Mouse (Mus musculus): ENCODE results near the gene Gm49361. TPM values are rescaled to one million over a fixed set of nuclear protein-coding genes. Genes with fewer than 3 reads are reported as not detected.
"Not testable (repeated sequence)": the region's sequence is repeated elsewhere in the genome, so short reads cannot be mapped to it uniquely, and the experiment has no call there.

Gene Gm49361
- polyA plus RNA-seq, 1 experiment from 2014 or later, result not detected

DNA sequence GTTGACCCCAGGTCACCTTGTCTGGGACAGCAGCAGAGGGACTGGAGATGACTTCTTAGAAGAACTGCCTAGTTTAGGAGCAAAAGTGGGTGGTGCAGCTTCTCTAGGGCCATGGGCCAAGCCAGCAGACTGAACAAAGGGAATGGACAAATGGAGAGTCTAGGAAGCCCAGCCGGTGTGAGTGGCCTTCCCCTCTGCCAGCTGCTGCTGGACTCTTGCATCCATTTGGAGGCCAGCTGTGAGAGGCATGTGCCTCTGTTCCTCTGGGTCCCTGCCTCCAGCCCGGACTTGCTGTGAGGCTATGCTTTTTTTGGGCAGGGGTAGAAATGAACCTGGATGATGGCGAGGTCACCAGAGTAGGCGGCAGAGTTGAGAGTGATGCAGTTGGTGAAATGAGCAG lies 12.3 kb upstream of the Gm49361 start, which contains the start of gene Lats2:
TSS of gene Lats2 (minus strand) at position 152 of the 400 bp plus-strand sequence.
- 88% methylated on average over 4 of the region's 4 CpGs for WGBS
- DNase-seq (ENCODE audit: low spot score) (no peak), ATAC-seq (no peak)
- Histone ChIP-seq H3K4me2 (ENCODE audit: low read length) (no peak within 1 kb of the TSS), H3K4me1 (ENCODE audit: control insufficient read depth, insufficient read depth, low read length) (peaks cover 9% of the 10 kb centered on the region; the same call in 1 of the 2 replicates), H3K4me3 (ENCODE audit: low read depth, low read length) (no peak within 1 kb of the TSS), H3K9me3 (replicated peaks; ENCODE audit: control insufficient read depth, low read length) (no peaks in the 10 kb centered on the region), H3K27ac (ENCODE audit: low read depth, low read length) (no peak within 1 kb of the TSS), H3K27me3 (replicated peaks; ENCODE audit: control insufficient read depth, insufficient read depth, low read length) (no peaks in the 10 kb centered on the region), H3K9ac (ENCODE audit: low read length) (no peak within 1 kb of the TSS), H3K36me3 (ENCODE audit: control insufficient read depth, insufficient read depth, low read length) (no peaks in the 10 kb centered on the region)

DNA sequence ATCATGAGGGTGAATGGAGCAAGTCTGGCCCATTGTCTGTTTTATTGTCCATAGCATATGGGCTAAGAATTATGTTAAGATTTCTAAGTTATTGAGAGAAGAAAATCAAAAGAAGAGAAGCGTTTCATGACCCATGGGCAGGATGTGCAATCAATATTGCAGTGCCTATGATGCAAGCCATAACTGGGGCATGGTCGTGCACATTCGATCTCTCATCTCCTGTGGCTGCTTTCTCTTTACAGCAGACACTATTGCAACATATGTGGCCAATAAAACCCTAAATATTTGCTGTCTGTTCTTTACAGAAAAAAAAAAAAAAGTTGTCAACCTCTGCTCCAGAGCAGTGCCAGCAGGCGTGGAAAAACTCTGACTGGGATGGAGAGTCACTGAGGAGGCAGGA lies 10.2 kb upstream of the Gm49361 start:
- DNase-seq (ENCODE audit: low spot score) (no peak), ATAC-seq (no peak)
- H3K9me3 ChIP-seq (replicated peaks; ENCODE audit: control insufficient read depth, low read length), result no peaks in the 10 kb centered on the region
- H3K4me3 ChIP-seq (ENCODE audit: low read depth, low read length), result no peak overlapping the region
- WGBS, result 89% methylated on average over 4 of the region's 4 CpGs
- no peak overlapping the region for H3K4me2 ChIP-seq (ENCODE audit: low read length)
- H3K9ac ChIP-seq (ENCODE audit: low read length), result no peak overlapping the region
- no peak overlapping the region for H3K27ac ChIP-seq (ENCODE audit: low read depth, low read length)
- H3K27me3 ChIP-seq (replicated peaks; ENCODE audit: control insufficient read depth, insufficient read depth, low read length), result no peaks in the 10 kb centered on the region
- H3K4me1 ChIP-seq (ENCODE audit: control insufficient read depth, insufficient read depth, low read length), result peaks cover 7% of the 10 kb centered on the region; the same call in 1 of the 2 replicates
- no peaks in the 10 kb centered on the region for H3K36me3 ChIP-seq (ENCODE audit: control insufficient read depth, insufficient read depth, low read length)

DNA sequence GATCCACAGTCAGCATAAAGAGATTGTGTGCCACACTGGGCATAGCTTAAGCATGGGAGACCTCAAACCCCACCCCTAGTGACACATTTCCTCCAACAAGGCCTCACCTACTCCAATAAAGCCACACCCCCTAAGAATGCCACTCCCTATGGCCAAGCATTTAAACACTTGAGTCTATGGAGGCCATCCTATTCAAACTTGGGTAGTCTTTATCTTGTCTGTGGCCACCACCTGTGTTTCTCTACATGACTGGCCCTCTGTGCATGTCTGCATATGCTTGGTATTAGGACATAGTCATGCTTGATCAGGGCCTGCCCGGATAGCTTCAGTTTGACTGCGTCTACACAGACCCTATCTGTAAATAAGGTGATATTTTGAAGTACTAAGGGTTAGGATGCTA lies 9.8 kb upstream of the Gm49361 start:
- Histone ChIP-seq H3K36me3 (ENCODE audit: control insufficient read depth, insufficient read depth, low read length) (no peaks in the 10 kb centered on the region), H3K4me3 (ENCODE audit: low read depth, low read length) (no peak overlapping the region), H3K9ac (ENCODE audit: low read length) (no peak overlapping the region), H3K4me1 (ENCODE audit: control insufficient read depth, insufficient read depth, low read length) (0 out of 2 replicates have a peak, but pooled peaks cover 3% of the 10 kb centered on the region), H3K9me3 (replicated peaks; ENCODE audit: control insufficient read depth, low read length) (no peaks in the 10 kb centered on the region), H3K4me2 (ENCODE audit: low read length) (no peak overlapping the region), H3K27me3 (replicated peaks; ENCODE audit: control insufficient read depth, insufficient read depth, low read length) (no peaks in the 10 kb centered on the region), H3K27ac (ENCODE audit: low read depth, low read length) (no peak overlapping the region)
- ATAC-seq (no peak), DNase-seq (ENCODE audit: low spot score) (no peak)
- 93% methylated on average over 2 of the region's 2 CpGs for whole genome bisulfite sequencing

DNA sequence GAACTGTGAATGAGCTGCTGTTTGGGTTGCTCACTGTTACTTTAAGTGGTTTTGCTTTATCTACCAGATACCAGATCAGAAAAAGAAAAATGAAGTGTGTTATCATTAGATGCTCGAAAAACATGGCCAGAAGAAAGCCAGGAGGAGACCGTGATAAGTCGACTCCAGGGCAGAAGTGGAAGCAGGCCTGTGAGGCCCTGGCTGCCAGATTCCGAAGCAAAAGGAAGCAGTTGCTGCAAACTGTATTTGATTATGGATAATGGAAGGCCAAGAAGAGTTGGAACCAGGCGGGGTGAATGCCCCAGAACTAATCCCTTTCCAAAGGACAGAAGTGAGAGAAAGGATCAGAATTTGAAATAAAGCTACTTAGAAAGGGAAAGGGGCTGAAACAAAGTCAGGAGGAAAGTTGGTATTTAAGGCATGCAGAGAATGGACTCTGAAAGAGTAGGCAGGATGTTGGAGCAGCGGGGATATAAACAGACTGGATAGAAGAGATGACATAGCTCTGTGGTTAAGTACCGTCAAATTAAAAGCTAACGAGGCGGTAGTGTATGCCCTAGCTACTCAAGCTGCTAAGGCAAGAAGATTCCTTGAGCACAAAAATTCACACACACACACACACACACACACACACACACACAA lies 7.6 kb upstream of the Gm49361 start:
- Histone ChIP-seq H3K9ac (ENCODE audit: low read length) (no peak overlapping the region), H3K9me3 (replicated peaks; ENCODE audit: control insufficient read depth, low read length) (no peaks in the 10 kb centered on the region), H3K4me1 (ENCODE audit: control insufficient read depth, insufficient read depth, low read length) (no peaks in the 10 kb centered on the region), H3K4me3 (ENCODE audit: low read depth, low read length) (no peak overlapping the region), H3K36me3 (ENCODE audit: control insufficient read depth, insufficient read depth, low read length) (no peaks in the 10 kb centered on the region), H3K4me2 (ENCODE audit: low read length) (no peak overlapping the region), H3K27ac (ENCODE audit: low read depth, low read length) (no peak overlapping the region), H3K27me3 (replicated peaks; ENCODE audit: control insufficient read depth, insufficient read depth, low read length) (no peaks in the 10 kb centered on the region)
- DNase-seq (ENCODE audit: low spot score) (no peak), ATAC-seq (no peak)
- 16% methylated on average over 9 of the region's 9 CpGs for WGBS

DNA sequence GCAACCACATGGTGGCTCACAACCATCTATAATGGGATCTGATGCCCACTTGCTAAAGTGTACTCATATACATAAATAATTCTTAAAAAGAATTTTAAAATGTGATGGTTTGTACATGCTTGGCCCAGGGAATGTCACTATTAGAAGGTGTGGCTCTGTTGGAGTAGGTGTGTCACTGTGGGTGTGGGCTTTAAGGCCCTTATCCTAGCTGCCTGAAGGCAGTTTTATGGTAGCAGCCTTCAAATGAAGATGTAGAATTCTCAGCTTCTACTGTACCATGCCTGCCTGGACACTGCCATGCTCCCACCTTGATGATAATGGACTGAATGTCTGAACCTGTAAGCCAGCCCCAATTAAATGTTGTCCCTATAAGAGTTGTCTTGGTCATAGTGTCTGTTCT lies 5.1 kb upstream of the Gm49361 start:
- H3K27me3 ChIP-seq (replicated peaks; ENCODE audit: control insufficient read depth, insufficient read depth, low read length); H3K9me3 ChIP-seq (replicated peaks; ENCODE audit: control insufficient read depth, low read length); DNase-seq (ENCODE audit: low spot score); H3K9ac ChIP-seq (ENCODE audit: low read length); H3K27ac ChIP-seq (ENCODE audit: low read depth, low read length); H3K4me3 ChIP-seq (ENCODE audit: low read depth, low read length); H3K4me2 ChIP-seq (ENCODE audit: low read length); ATAC-seq; H3K4me1 ChIP-seq (ENCODE audit: control insufficient read depth, insufficient read depth, low read length); H3K36me3 ChIP-seq (ENCODE audit: control insufficient read depth, insufficient read depth, low read length): not testable (repeated sequence)

DNA sequence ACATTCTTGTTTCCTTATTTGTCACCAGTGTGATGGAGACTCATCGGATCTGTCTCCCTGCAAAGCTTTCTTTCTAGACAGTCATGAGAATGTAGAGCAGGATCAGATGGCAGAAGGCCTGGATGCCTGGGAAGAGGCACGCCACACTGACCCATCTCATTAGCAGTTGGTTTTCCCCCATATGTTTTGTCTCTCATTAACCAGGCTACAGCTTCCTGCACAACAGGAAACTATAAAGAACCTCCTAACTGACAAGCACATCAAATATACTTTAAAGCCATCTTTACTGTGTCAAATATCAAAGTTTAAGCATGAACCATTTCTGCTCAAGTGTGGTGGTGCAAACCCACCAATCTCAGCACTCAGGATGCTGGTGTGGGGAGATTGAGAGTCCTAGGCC lies 3.6 kb upstream of the Gm49361 start:
- 68% methylated on average over 2 of the region's 2 CpGs for WGBS
- ATAC-seq (no peak), DNase-seq (ENCODE audit: low spot score) (no peak)
- Histone ChIP-seq H3K4me3 (ENCODE audit: low read depth, low read length) (no peak overlapping the region), H3K9ac (ENCODE audit: low read length) (no peak overlapping the region), H3K27me3 (replicated peaks; ENCODE audit: control insufficient read depth, insufficient read depth, low read length) (peaks cover 7% of the 10 kb centered on the region), H3K36me3 (ENCODE audit: control insufficient read depth, insufficient read depth, low read length) (no peaks in the 10 kb centered on the region), H3K4me1 (ENCODE audit: control insufficient read depth, insufficient read depth, low read length) (peaks cover 6% of the 10 kb centered on the region; the same call in 1 of the 2 replicates), H3K9me3 (replicated peaks; ENCODE audit: control insufficient read depth, low read length) (no peaks in the 10 kb centered on the region), H3K4me2 (ENCODE audit: low read length) (no peak overlapping the region), H3K27ac (ENCODE audit: low read depth, low read length) (no peak overlapping the region)

DNA sequence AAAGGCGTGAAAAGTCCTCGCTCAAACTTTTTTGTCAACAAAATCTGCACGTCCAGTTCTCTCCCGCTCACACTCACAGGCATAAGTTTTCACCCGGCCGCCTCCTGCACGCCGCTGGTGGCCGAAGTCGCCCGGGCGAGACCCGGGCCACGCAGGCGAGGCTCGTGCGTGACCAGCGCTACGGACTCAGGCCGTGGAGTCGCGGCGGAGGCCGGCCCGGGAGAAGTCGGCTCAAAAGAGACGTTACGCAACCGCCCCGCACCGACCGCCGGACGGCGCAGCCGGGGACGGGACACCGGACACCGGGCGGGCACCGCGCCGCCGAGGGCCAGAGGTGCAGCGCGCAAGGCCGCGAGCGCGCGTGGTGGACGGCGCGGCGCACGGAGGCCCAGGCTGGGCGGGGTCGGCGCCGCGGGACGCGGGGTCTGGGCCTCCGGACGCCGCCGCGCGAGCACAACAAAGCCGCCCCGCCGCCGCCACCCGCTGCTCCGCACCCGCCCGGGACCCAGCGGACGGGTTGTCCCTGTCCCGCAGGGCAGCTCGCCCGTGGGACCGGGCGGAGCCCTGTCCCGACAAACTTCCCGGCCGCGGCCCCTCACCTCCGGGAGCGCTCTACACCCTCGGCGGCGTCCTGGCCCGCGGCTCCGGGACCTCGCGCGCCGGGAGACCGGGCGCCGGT lies 473 bp downstream of the Gm49361 start:
- Histone ChIP-seq H3K36me3 (ENCODE audit: control insufficient read depth, insufficient read depth, low read length) (no peaks in the 10 kb centered on the region), H3K4me1 (ENCODE audit: control insufficient read depth, insufficient read depth, low read length) (peaks cover 13% of the 10 kb centered on the region), H3K4me2 (ENCODE audit: low read length) (peak overlapping the region; percentile 93), H3K27me3 (replicated peaks; ENCODE audit: control insufficient read depth, insufficient read depth, low read length) (peaks cover 7% of the 10 kb centered on the region), H3K9ac (ENCODE audit: low read length) (peak overlapping the region; percentile 87), H3K9me3 (replicated peaks; ENCODE audit: control insufficient read depth, low read length) (no peaks in the 10 kb centered on the region), H3K27ac (ENCODE audit: low read depth, low read length) (peak overlapping the region; percentile 75), H3K4me3 (ENCODE audit: low read depth, low read length) (peak overlapping the region; percentile 87)
- ATAC-seq (peak; percentile 63), DNase-seq (ENCODE audit: low spot score) (peak; percentile 20)
- under 1% methylated on average over 59 of the region's 103 CpGs for WGBS

DNA sequence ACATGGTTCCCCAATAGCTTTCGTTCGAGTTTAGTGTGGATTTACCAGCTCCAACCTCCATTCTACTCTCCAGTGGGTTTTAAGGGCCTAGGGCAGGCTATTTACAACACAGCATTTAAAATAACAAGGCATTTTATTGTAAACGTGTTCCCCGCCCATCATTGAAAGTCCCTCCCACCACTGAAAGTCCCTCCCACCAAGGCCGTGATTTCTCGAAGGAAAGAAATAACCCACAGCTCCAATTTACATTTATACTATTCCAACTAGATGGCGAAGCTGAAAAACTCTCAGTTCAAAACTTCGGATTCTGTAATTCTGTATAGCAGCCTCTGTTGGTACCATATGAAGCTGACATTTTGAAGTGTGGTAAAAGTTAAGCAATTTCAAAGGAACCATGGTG lies 1.4 kb downstream of the Gm49361 start:
- Histone ChIP-seq H3K36me3 (ENCODE audit: control insufficient read depth, insufficient read depth, low read length) (no peaks in the 10 kb centered on the region), H3K9ac (ENCODE audit: low read length) (peak overlapping the region; percentile 87; the same call in 1 of the 2 replicates), H3K27me3 (replicated peaks; ENCODE audit: control insufficient read depth, insufficient read depth, low read length) (peaks cover 7% of the 10 kb centered on the region), H3K9me3 (replicated peaks; ENCODE audit: control insufficient read depth, low read length) (no peaks in the 10 kb centered on the region), H3K4me1 (ENCODE audit: control insufficient read depth, insufficient read depth, low read length) (peaks cover 13% of the 10 kb centered on the region), H3K27ac (ENCODE audit: low read depth, low read length) (no peak overlapping the region), H3K4me3 (ENCODE audit: low read depth, low read length) (peak overlapping the region; percentile 87), H3K4me2 (ENCODE audit: low read length) (peak overlapping the region; percentile 93)
- DNase-seq (ENCODE audit: low spot score) (peak; percentile 62), ATAC-seq (no peak)
- WGBS, result under 1% methylated on average over 8 of the region's 8 CpGs

DNA sequence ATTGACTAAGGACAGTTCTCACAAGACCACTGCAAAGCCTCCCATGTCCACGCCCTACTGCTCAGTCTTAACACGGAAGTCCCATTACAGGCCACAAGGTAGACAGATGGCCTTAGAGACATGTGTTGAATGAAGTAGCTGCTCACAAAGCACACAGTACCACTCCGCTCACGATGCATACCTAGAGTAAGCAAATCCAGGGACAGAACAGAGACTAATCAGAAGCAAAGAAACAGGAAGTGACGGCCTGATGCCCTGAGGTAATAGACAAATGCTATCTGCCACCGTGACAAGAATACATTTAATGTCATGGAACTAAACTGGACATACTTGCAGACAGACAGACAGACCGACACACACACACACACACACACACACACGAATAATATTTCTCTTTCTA lies 5.3 kb downstream of the Gm49361 start:
- H3K27ac ChIP-seq (ENCODE audit: low read depth, low read length), result no peak overlapping the region
- 0 out of 2 replicates have a peak, but pooled peaks cover 2% of the 10 kb centered on the region for H3K27me3 ChIP-seq (replicated peaks; ENCODE audit: control insufficient read depth, insufficient read depth, low read length)
- DNase-seq (ENCODE audit: low spot score) (no peak), ATAC-seq (no peak)
- 92% methylated on average over 8 of the region's 8 CpGs for WGBS
- H3K4me1 ChIP-seq (ENCODE audit: control insufficient read depth, insufficient read depth, low read length), result peaks cover 13% of the 10 kb centered on the region
- no peak overlapping the region for H3K9ac ChIP-seq (ENCODE audit: low read length)
- no peaks in the 10 kb centered on the region for H3K9me3 ChIP-seq (replicated peaks; ENCODE audit: control insufficient read depth, low read length)
- no peak overlapping the region for H3K4me3 ChIP-seq (ENCODE audit: low read depth, low read length)
- H3K36me3 ChIP-seq (ENCODE audit: control insufficient read depth, insufficient read depth, low read length), result no peaks in the 10 kb centered on the region
- H3K4me2 ChIP-seq (ENCODE audit: low read length), result no peak overlapping the region

Data from forebrain, embryonic 14.5 days (tissue).